In genomic region chr1:181901706-181902373, GRCm38 (mm10) we compare ENCODE assay signal across 13 mouse cellular contexts.
"Had no signal": no experiment of that assay in that cellular context is flagged by ENCODE, and none has a peak within 500 bp of the region (broad histone marks: within the 10 kb centered on the region; RNA-seq: fewer than 3 reads in every experiment).

No protein-coding gene starts in this region.

- H3K27ac ChIP-seq: intestine, embryonic 15.5 days; limb, embryonic 15.5 days; liver, embryonic 12.5 days; neural tube, embryonic 15.5 days had no signal

- DNase-seq: kidney, adult 18-20 months; kidney, postnatal 10 days; kidney, postnatal 4 days; lung, embryonic 14.5 days; lung, postnatal 10 days; lung, postnatal 4 days; right cerebral cortex, adult 18-20 months; thymus, postnatal 36 days had no signal

- H3K4me2 ChIP-seq: intestine, embryonic 15.5 days; limb, embryonic 15.5 days; liver, embryonic 12.5 days; lung, embryonic 14.5 days; neural tube, embryonic 15.5 days had no signal

- H3K9me3 ChIP-seq: intestine, embryonic 15.5 days; limb, embryonic 15.5 days; liver, embryonic 12.5 days; neural tube, embryonic 15.5 days had no signal

- H3K4me1 ChIP-seq: intestine, embryonic 15.5 days; limb, embryonic 15.5 days; liver, embryonic 12.5 days; neural tube, embryonic 15.5 days had no signal

- H3K4me3 ChIP-seq: intestine, embryonic 15.5 days; limb, embryonic 15.5 days; liver, embryonic 12.5 days; myocyte; neural tube, embryonic 15.5 days had no signal

- H3K27me3 ChIP-seq: intestine, embryonic 15.5 days; limb, embryonic 15.5 days; liver, embryonic 12.5 days; neural tube, embryonic 15.5 days had no signal

- H3K9ac ChIP-seq: intestine, embryonic 15.5 days; limb, embryonic 15.5 days; liver, embryonic 12.5 days; lung, embryonic 14.5 days; neural tube, embryonic 15.5 days had no signal

- H3K36me3 ChIP-seq: liver, embryonic 12.5 days had no signal

- ATAC-seq: intestine, embryonic 15.5 days; liver, embryonic 12.5 days had no signal
